Mouse (Mus musculus): ENCODE results near the gene Phf14.

Phf14 gene

GRCm38 (mm10) chr6:12020738-12021137 is 113.1 kb downstream of the Phf14 start:
- no peak for DNase-seq (ENCODE audit: low spot score in 2 of 2)

- DNase-seq (ENCODE audit: low spot score in 2 of 2) = no peak
Observed at GRCm38 (mm10) chr6:12021480-12021879, 113.9 kb downstream of the Phf14 start.

GRCm38 (mm10) chr6:12023395-12023794 is 115.8 kb downstream of the Phf14 start:
- no peak for DNase-seq (ENCODE audit: low spot score in 2 of 2)

- DNase-seq (ENCODE audit: low spot score in 2 of 2) = no peak
Observed at GRCm38 (mm10) chr6:12026804-12027537, 119.4 kb downstream of the Phf14 start.

- no peak for DNase-seq (ENCODE audit: low spot score in 2 of 2)
Observed at GRCm38 (mm10) chr6:12034561-12034960, 127.0 kb downstream of the Phf14 start.

- DNase-seq (ENCODE audit: low spot score in 2 of 2) = no peak
Observed at GRCm38 (mm10) chr6:12038268-12038667, 130.7 kb downstream of the Phf14 start.

GRCm38 (mm10) chr6:12052884-12053283 is 145.3 kb downstream of the Phf14 start:
- DNase-seq (ENCODE audit: low spot score in 2 of 2) = no peak

- DNase-seq (ENCODE audit: low spot score in 2 of 2) = no peak
Observed at GRCm38 (mm10) chr6:12054149-12054548, 146.5 kb downstream of the Phf14 start.

GRCm38 (mm10) chr6:12058717-12059116 is 151.1 kb downstream of the Phf14 start:
- DNase-seq (ENCODE audit: low spot score in 2 of 2) = no peak

- no peak for DNase-seq (ENCODE audit: low spot score in 2 of 2)
Observed at GRCm38 (mm10) chr6:12059971-12060370, 152.4 kb downstream of the Phf14 start.

- DNase-seq (ENCODE audit: low spot score in 2 of 2) = no peak
Observed at GRCm38 (mm10) chr6:12060452-12061140, 153.0 kb downstream of the Phf14 start.

GRCm38 (mm10) chr6:12067956-12068355 is 160.3 kb downstream of the Phf14 start:
- no peak for DNase-seq (ENCODE audit: low spot score in 2 of 2)

- no peak for DNase-seq (ENCODE audit: low spot score in 2 of 2)
Observed at GRCm38 (mm10) chr6:12069357-12069756, 161.7 kb downstream of the Phf14 start.

- no peak for DNase-seq (ENCODE audit: low spot score in 2 of 2)
Observed at GRCm38 (mm10) chr6:12074599-12074998, 167.0 kb downstream of the Phf14 start.

GRCm38 (mm10) chr6:12077338-12077737 is 169.7 kb downstream of the Phf14 start:
- no peak for DNase-seq (ENCODE audit: low spot score in 2 of 2)

- DNase-seq (ENCODE audit: low spot score in 2 of 2) = no peak
Observed at GRCm38 (mm10) chr6:12077880-12078618, 170.4 kb downstream of the Phf14 start.

- no peak for DNase-seq (ENCODE audit: low spot score in 2 of 2)
Observed at GRCm38 (mm10) chr6:12079260-12079659, 171.7 kb downstream of the Phf14 start.

GRCm38 (mm10) chr6:12080423-12080822 is 172.8 kb downstream of the Phf14 start:
- no peak for DNase-seq (ENCODE audit: low spot score in 2 of 2)

- DNase-seq (ENCODE audit: low spot score in 2 of 2) = no peak
Observed at GRCm38 (mm10) chr6:12081722-12082121, 174.1 kb downstream of the Phf14 start.

GRCm38 (mm10) chr6:12082125-12082524 is 174.5 kb downstream of the Phf14 start:
- no peak for DNase-seq (ENCODE audit: low spot score in 2 of 2)

- no peak for DNase-seq (ENCODE audit: low spot score in 2 of 2)
Observed at GRCm38 (mm10) chr6:12082531-12083216, 175.1 kb downstream of the Phf14 start.

GRCm38 (mm10) chr6:12084721-12085120 is 177.1 kb downstream of the Phf14 start:
- no peak for DNase-seq (ENCODE audit: low spot score in 2 of 2)
